Mouse (Mus musculus) spleen, postnatal 4 days (tissue): Measurements from ENCODE around the gene Dnah11.

ENCODE experiments used
- DNase-seq, 2 experiments: peaks; one replicate each; pipeline ENCODE4 v3.0.0; 2022; ENCODE audit warnings: low spot score in 2 of 2

The Dnah11 gene

GRCm38 (mm10) chr12:117861249-117861648 is 337.6 kb downstream of the Dnah11 start:
- DNase-seq: no peak

GRCm38 (mm10) chr12:117860840-117861239 is 338.0 kb downstream of the Dnah11 start:
- DNase-seq: no peak

- DNase-seq: no peak
Observed at GRCm38 (mm10) chr12:117857884-117858283, 341.0 kb downstream of the Dnah11 start.

- no peak for DNase-seq
Observed at GRCm38 (mm10) chr12:117857023-117857422, 341.8 kb downstream of the Dnah11 start.

- DNase-seq: peak; percentile 25 to 75
Observed at GRCm38 (mm10) chr12:117853316-117853715, 345.5 kb downstream of the Dnah11 start.

- DNase-seq: no peak
Observed at GRCm38 (mm10) chr12:117850472-117850871, 348.4 kb downstream of the Dnah11 start.

- DNase-seq: no peak
Observed at GRCm38 (mm10) chr12:117848621-117849020, 350.2 kb downstream of the Dnah11 start.

- no peak for DNase-seq
Observed at GRCm38 (mm10) chr12:117844917-117845316, 353.9 kb downstream of the Dnah11 start.

- no peak for DNase-seq
Observed at GRCm38 (mm10) chr12:117844075-117844408, 354.8 kb downstream of the Dnah11 start.

- peak; percentile 61 to 83 for DNase-seq
Observed at GRCm38 (mm10) chr12:117843302-117844074, 355.4 kb downstream of the Dnah11 start.

GRCm38 (mm10) chr12:117842676-117843075 is 356.2 kb downstream of the Dnah11 start:
- DNase-seq: no peak

GRCm38 (mm10) chr12:117840705-117841104 is 358.1 kb downstream of the Dnah11 start:
- DNase-seq: no peak

- DNase-seq: no peak
Observed at GRCm38 (mm10) chr12:117837376-117837775, 361.5 kb downstream of the Dnah11 start.

GRCm38 (mm10) chr12:117835371-117835770 is 363.5 kb downstream of the Dnah11 start:
- DNase-seq: no peak

- DNase-seq: no peak
Observed at GRCm38 (mm10) chr12:117834652-117835051, 364.2 kb downstream of the Dnah11 start.

GRCm38 (mm10) chr12:117832190-117832589 is 366.7 kb downstream of the Dnah11 start:
- no peak for DNase-seq

- no peak for DNase-seq
Observed at GRCm38 (mm10) chr12:117831351-117831961, 367.4 kb downstream of the Dnah11 start.

GRCm38 (mm10) chr12:117828350-117828749 is 370.5 kb downstream of the Dnah11 start:
- DNase-seq: no peak
